Mouse (Mus musculus): ENCODE data around the gene Spon1.

- no peak for TF ChIP-seq POLR2A (IDR thresholded peaks at IDR 0.05; ENCODE audit: borderline replicate concordance, extremely low read depth, insufficient read depth, insufficient read length, poor library complexity, severe bottlenecking)
- TF ChIP-seq CTCF (IDR thresholded peaks at IDR 0.05; ENCODE audit: borderline replicate concordance, extremely low read depth, insufficient read depth, insufficient read length): no peak
These were observed 239.7 kb downstream of the Spon1 start for GRCm38 (mm10) chr7:114005499-114005898.
